Mouse (Mus musculus): Measurements from ENCODE around the gene Abtb2. TPM values are rescaled to one million over a fixed set of nuclear protein-coding genes. Genes with fewer than 3 reads are reported as not detected.

The Abtb2 gene
- polyA plus RNA-seq, 1 experiment, result 16.1 TPM

DNA sequence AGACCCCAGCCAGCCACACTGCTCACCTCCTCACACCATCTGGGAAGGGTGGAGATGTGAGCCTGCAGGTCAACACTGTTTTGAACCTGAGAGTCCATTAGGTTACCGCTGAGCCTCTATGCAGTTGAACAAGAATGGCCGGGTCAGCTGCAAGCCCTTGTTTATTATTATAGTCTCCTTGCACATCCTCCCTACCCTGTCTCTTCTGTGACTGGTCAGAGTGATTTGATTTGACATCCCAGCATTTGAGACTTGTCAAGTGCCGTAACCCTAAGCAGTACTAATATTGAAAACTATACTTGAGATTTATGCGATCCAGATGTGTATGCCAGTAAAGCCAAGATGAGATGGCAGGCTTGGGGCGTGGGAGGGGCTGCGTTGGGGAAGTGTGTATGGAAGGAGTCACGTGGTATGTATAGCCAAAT is 65.2 kb downstream of the Abtb2 start:
- Histone ChIP-seq H3K27me3 (ENCODE audit: control insufficient read depth, insufficient read depth, insufficient read length) (no peaks in the 10 kb centered on the region), H3K79me2 (ENCODE audit: control insufficient read depth, insufficient read depth) (no peaks in the 10 kb centered on the region), H3K4me3 (no peak overlapping the region), H3ac (ENCODE audit: control insufficient read depth, insufficient read length) (no peak overlapping the region), H3K36me3 (ENCODE audit: control insufficient read depth, insufficient read depth) (no peaks in the 10 kb centered on the region), H3K4me2 (ENCODE audit: low read depth) (no peak overlapping the region)
- TF ChIP-seq MYOG (IDR thresholded peaks at IDR 0.05; ENCODE audit: control insufficient read depth in 1 of 3, insufficient read depth in 1 of 3, insufficient read length in 2 of 3, low read depth in 2 of 3), result no peak
- no peak for TF ChIP-seq MYOD1 (IDR thresholded peaks at IDR 0.05; ENCODE audit: control insufficient read depth in 1 of 3, insufficient read length in 2 of 3, low read depth in 2 of 3)
- no peak for TF ChIP-seq POLR2AphosphoS2 (IDR thresholded peaks at IDR 0.05; ENCODE audit: insufficient read length, low read depth)
- no peak for TF ChIP-seq MAX (IDR thresholded peaks at IDR 0.05; ENCODE audit: low read depth)
- TF ChIP-seq TCF3 (IDR thresholded peaks at IDR 0.05; ENCODE audit: insufficient read length, low read depth), result no peak

DNA sequence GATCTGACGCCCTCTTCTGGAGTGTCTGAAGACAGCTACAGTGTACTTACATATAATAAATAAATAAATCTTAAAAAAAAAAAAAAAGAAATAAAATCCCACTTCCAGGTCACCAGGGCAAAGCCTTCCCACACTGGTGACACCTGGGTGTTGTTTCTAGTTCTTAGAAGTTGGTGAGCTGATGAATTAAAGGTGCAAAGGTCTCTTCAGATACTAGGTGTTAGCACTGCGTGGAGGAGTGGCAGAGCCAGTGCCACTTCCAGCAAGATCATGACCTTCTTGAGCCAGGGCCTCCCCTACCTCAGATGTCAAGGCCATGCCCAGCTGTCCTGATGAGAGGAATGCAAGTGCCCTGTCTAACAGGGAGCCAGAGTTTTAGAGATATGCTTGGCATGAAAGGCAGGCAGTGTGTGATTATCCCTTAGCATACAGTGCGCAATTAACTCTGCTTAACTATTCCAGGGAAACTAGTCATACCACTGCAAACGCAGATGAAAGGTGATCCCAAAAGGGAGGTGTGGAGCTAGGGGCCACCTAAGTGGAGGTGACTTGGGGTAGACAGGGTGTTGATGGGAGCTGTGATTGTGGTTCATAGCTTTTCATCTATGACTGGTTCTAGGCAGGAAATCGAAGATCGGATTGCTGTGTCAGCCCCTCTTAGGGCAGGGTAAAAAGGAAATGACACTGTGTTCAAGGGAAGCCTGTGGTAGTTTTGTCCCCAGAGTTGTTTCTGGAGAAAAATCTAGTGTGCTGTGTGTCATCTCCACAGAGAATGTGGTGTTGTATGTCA is 66.2 kb downstream of the Abtb2 start:
- Histone ChIP-seq H3K27me3 (ENCODE audit: control insufficient read depth, insufficient read depth, insufficient read length) (no peaks in the 10 kb centered on the region), H3K4me2 (ENCODE audit: low read depth) (no peak overlapping the region), H3K36me3 (ENCODE audit: control insufficient read depth, insufficient read depth) (no peaks in the 10 kb centered on the region), H3ac (ENCODE audit: control insufficient read depth, insufficient read length) (no peak overlapping the region), H3K4me3 (no peak overlapping the region), H3K79me2 (ENCODE audit: control insufficient read depth, insufficient read depth) (no peaks in the 10 kb centered on the region)
- TF ChIP-seq MYOG (IDR thresholded peaks at IDR 0.05; ENCODE audit: control insufficient read depth in 1 of 3, insufficient read depth in 1 of 3, insufficient read length in 2 of 3, low read depth in 2 of 3), result peak in 1 of 3 experiments; percentile 73
- no peak for TF ChIP-seq TCF3 (IDR thresholded peaks at IDR 0.05; ENCODE audit: insufficient read length, low read depth)
- peak in 2 of 3 experiments; percentile 12 to 53 for TF ChIP-seq MYOD1 (IDR thresholded peaks at IDR 0.05; ENCODE audit: control insufficient read depth in 1 of 3, insufficient read length in 2 of 3, low read depth in 2 of 3)
- no peak for TF ChIP-seq USF1 (IDR thresholded peaks at IDR 0.05; ENCODE audit: low read depth)

GRCm38 (mm10) chr2:103632926-103633250 is 66.8 kb downstream of the Abtb2 start:
- no peaks in the 10 kb centered on the region for H3K79me2 ChIP-seq (ENCODE audit: control insufficient read depth, insufficient read depth)
- TF ChIP-seq MAX (IDR thresholded peaks at IDR 0.05; ENCODE audit: low read depth) (no peak), MYOD1 (IDR thresholded peaks at IDR 0.05; ENCODE audit: control insufficient read depth in 1 of 3, insufficient read length in 2 of 3, low read depth in 2 of 3) (no peak), POLR2A (IDR thresholded peaks at IDR 0.05; ENCODE audit: insufficient read length, low read depth) (no peak), SRF (IDR thresholded peaks at IDR 0.05; ENCODE audit: control insufficient read depth, insufficient read length, low read depth) (no peak), TCF3 (IDR thresholded peaks at IDR 0.05; ENCODE audit: insufficient read length, low read depth) (no peak), POLR2AphosphoS2 (IDR thresholded peaks at IDR 0.05; ENCODE audit: insufficient read length, low read depth) (no peak)
- H3K4me2 ChIP-seq (ENCODE audit: low read depth), result no peak overlapping the region
- no peaks in the 10 kb centered on the region for H3K27me3 ChIP-seq (ENCODE audit: control insufficient read depth, insufficient read depth, insufficient read length)
- H3K4me3 ChIP-seq, result no peak overlapping the region
- no peak overlapping the region for H3ac ChIP-seq (ENCODE audit: control insufficient read depth, insufficient read length)
- H3K36me3 ChIP-seq (ENCODE audit: control insufficient read depth, insufficient read depth), result no peaks in the 10 kb centered on the region

- Histone ChIP-seq H3K4me3 (no peak overlapping the region), H3K4me2 (ENCODE audit: low read depth) (no peak overlapping the region), H3ac (ENCODE audit: control insufficient read depth, insufficient read length) (no peak overlapping the region), H3K79me2 (ENCODE audit: control insufficient read depth, insufficient read depth) (no peaks in the 10 kb centered on the region), H3K27me3 (ENCODE audit: control insufficient read depth, insufficient read depth, insufficient read length) (no peaks in the 10 kb centered on the region), H3K36me3 (ENCODE audit: control insufficient read depth, insufficient read depth) (no peaks in the 10 kb centered on the region)
- TF ChIP-seq USF1 (IDR thresholded peaks at IDR 0.05; ENCODE audit: low read depth) (no peak), MAX (IDR thresholded peaks at IDR 0.05; ENCODE audit: low read depth) (no peak), SRF (IDR thresholded peaks at IDR 0.05; ENCODE audit: control insufficient read depth, insufficient read length, low read depth) (no peak), E2F4 (IDR thresholded peaks at IDR 0.05; ENCODE audit: insufficient read depth) (no peak), REST (IDR thresholded peaks at IDR 0.05; ENCODE audit: insufficient read depth, insufficient read length) (no peak), POLR2A (IDR thresholded peaks at IDR 0.05; ENCODE audit: insufficient read length, low read depth) (no peak), POLR2AphosphoS2 (IDR thresholded peaks at IDR 0.05; ENCODE audit: insufficient read length, low read depth) (no peak), MYOD1 (IDR thresholded peaks at IDR 0.05; ENCODE audit: control insufficient read depth in 1 of 3, insufficient read length in 2 of 3, low read depth in 2 of 3) (no peak), MYOG (IDR thresholded peaks at IDR 0.05; ENCODE audit: control insufficient read depth in 1 of 3, insufficient read depth in 1 of 3, insufficient read length in 2 of 3, low read depth in 2 of 3) (no peak), CEBPB (IDR thresholded peaks at IDR 0.05; ENCODE audit: insufficient read depth, poor library complexity, severe bottlenecking) (no peak), TCF3 (IDR thresholded peaks at IDR 0.05; ENCODE audit: insufficient read length, low read depth) (no peak), TCF12 (IDR thresholded peaks at IDR 0.05; ENCODE audit: insufficient read depth, poor library complexity, severe bottlenecking) (no peak)
These were observed 69.8 kb downstream of the Abtb2 start for GRCm38 (mm10) chr2:103635731-103636487.

- Histone ChIP-seq H3ac (ENCODE audit: control insufficient read depth, insufficient read length) (no peak overlapping the region), H3K79me2 (ENCODE audit: control insufficient read depth, insufficient read depth) (no peaks in the 10 kb centered on the region), H3K4me3 (no peak overlapping the region), H3K27me3 (ENCODE audit: control insufficient read depth, insufficient read depth, insufficient read length) (no peaks in the 10 kb centered on the region), H3K36me3 (ENCODE audit: control insufficient read depth, insufficient read depth) (no peaks in the 10 kb centered on the region), H3K4me2 (ENCODE audit: low read depth) (no peak overlapping the region)
- TF ChIP-seq USF1 (IDR thresholded peaks at IDR 0.05; ENCODE audit: low read depth) (no peak), CEBPB (IDR thresholded peaks at IDR 0.05; ENCODE audit: insufficient read depth, poor library complexity, severe bottlenecking) (no peak), E2F4 (IDR thresholded peaks at IDR 0.05; ENCODE audit: insufficient read depth) (no peak), MYOD1 (IDR thresholded peaks at IDR 0.05; ENCODE audit: control insufficient read depth in 1 of 3, insufficient read length in 2 of 3, low read depth in 2 of 3) (no peak), TCF3 (IDR thresholded peaks at IDR 0.05; ENCODE audit: insufficient read length, low read depth) (no peak), SRF (IDR thresholded peaks at IDR 0.05; ENCODE audit: control insufficient read depth, insufficient read length, low read depth) (no peak), POLR2AphosphoS2 (IDR thresholded peaks at IDR 0.05; ENCODE audit: insufficient read length, low read depth) (no peak), MYOG (IDR thresholded peaks at IDR 0.05; ENCODE audit: control insufficient read depth in 1 of 3, insufficient read depth in 1 of 3, insufficient read length in 2 of 3, low read depth in 2 of 3) (no peak), TCF12 (IDR thresholded peaks at IDR 0.05; ENCODE audit: insufficient read depth, poor library complexity, severe bottlenecking) (no peak)
These were observed 71.3 kb downstream of the Abtb2 start for GRCm38 (mm10) chr2:103637385-103637784.
